Mouse (Mus musculus): Measurements from ENCODE around the gene Gm38393. TPM values are rescaled to one million over a fixed set of nuclear protein-coding genes. Genes with fewer than 3 reads are reported as not detected.
A peak's percentile ranks its signal among the peaks of the same experiment; 100 is the strongest.

The Gm38393 gene
- total RNA-seq (2021) = 10 to 100 TPM; 10.3 to 10.5 TPM

DNA sequence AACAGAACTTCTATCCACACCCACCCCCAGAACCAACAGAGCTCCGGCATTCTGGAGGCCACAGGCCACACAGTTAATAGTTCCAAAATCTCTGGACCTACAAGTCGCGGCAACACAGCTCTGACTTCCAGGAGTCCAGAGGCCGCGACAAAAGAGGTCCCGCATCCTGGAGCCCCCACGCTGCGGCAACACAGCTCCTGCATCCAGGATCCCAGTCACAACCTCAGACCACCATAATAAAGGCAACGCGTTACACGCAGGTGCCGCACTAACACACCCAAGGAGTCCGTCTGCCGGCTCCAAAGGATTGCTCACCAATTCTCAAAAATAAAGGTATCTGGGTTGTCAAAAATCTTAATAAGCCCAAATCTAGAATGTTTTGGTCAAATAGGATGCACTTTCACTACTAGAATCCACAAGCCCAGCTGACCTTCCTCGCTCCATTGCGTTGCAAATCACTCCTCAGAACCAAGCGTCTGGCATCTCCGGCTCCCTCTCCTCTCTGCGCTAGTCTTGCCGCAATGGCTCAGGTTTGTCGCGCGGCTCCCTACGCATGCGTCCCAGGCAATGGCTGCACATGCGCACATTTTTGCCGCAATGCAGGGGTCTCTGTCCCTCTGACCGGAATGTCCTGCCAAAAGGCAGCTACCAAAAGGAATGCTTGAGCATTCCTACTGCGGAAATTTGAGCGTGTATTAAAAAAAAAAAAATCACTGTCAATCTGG, at the start of gene Gm38393, which contains the start of gene Snurf:
Gm38393 (minus strand) TSS at position 459 of the 725 bp plus-strand sequence.
Snurf (minus strand) TSS at position 444 of the 725 bp plus-strand sequence.
- DNase-seq = peak; percentile 79

DNA sequence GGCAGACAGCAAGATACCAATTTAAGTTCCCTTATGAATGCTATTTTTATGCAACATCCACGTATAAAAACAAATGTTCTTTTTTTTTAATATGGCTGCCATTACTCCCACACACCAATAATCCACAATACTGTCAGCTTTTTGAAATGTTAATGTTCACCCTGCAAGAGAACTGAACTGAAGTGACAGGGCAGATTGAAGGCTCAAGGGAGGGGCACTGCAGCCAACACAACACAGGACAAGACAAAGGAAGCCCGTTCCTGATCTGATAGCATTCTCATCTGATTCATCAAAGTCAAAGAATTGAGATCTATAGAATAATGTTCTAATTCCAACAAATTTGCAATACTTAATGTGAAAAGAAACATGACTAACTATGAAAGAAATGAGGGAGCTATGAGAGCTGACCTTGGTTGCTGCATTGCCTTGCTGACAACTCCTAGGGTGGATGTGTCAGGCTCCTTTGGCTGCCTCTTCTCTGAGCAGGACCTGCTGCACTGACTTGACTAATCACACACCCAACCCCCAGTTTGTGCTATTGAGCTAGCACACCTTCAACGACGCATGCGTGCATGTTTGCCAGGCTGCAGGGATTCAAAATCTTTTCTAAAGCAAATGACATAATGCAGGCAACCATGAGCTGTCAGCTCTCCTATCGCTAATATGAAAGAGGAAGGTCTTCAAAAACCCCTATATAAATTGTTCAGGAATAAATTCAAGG, 42.8 kb upstream of the Gm38393 start:
- DNase-seq = peak; percentile 25

DNA sequence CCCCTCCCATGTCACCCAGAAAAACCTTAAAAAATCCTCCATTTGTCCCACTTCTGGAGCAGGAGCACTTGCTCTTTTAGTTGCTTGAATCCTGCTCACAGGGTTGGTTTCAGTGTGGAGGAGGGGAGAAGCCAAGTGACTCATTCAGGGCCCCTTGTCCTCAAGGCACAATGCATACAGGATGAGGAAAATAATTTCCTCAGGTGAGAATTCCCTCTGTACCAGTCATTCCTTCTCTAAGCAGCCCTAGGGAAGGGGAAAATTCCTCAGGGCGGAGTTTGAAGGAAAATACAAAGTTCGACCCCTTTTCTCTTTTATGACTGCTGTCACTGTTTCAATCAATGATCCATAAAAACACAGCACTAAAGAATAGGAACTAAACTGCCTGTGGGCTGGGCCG, 8.3 kb upstream of the Gm38393 start:
- DNase-seq = no peak

DNA sequence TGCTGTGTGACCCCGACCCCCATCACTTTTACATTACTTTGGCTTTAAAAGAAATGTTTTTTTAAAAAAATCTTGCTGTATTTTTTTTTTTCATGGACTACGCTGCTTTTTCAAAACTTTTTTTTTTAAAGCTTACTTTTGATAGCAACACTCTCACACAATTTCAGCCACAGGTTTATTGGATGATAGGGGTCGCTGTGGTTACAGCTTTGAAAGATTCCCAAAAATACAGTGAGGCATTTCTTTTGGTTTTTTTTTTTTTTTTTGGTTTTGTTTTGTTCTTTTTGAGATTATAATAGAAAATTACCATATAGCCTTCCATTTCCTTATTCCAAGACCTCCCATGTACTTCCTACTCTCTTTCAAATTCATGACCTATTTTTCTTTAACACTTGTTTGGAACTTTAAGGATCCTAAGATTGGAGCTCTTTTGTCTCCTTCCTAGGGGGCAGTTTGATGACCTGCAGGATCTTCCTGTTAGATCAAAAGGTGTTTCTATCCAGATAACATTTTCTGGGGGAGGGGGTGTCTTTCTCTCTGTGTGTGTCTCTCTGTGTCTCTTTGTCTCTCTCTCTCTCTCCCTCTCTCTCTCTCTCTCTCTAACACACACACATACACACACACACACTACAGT, 3.0 kb upstream of the Gm38393 start:
- DNase-seq = no peak

DNA sequence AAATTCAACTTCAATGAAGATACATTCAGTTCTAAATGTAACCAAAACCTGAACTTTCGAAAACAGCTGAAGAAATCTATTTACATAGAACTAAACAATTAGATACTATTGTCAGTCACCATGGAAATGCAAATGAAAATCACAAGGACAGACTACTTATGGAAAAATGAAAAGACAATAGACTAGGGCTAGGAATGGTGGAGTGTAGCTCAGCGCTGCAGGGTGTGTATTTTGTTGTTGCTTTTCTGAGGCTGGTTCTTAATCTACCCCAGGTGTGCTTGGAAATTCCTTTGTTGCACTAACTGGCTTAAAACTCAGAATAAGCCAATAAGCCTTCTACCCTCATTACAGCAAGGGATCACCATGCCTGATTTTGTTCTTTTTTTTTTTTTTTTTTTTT, 1.4 kb upstream of the Gm38393 start:
- no peak for DNase-seq

DNA sequence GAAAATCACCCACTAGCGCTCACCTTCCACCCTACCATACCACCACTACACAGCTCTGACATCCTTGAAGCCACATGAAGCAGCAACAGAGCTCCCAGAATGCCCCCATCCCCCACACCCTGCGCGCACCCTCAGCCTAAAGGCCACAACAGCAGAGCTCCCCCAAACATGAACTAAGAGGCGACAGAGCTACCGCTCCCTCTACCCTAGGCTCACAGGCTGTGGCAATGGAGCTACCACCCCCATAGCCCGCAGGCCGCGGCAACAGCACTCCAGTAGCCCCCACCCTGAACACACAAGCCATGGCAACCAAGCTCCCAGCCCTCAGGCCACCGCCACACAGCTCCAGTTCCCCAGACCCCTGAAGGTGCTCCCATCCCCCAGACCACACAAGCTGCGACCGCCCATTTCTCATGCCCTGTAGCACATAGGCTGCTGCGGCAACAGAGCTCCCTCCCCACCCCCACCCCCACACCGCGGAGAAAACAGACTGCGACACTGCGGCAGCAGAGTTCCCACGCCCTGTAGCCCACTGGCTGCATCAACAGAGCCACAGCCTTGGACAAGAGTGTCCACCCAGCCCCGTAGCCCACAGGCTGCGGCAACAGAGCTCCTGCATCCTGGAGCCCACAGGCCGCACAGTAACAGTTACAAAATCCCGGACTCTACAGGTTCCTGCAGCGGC, 801 bp downstream of the Gm38393 start:
- peak; percentile 32 for DNase-seq

DNA sequence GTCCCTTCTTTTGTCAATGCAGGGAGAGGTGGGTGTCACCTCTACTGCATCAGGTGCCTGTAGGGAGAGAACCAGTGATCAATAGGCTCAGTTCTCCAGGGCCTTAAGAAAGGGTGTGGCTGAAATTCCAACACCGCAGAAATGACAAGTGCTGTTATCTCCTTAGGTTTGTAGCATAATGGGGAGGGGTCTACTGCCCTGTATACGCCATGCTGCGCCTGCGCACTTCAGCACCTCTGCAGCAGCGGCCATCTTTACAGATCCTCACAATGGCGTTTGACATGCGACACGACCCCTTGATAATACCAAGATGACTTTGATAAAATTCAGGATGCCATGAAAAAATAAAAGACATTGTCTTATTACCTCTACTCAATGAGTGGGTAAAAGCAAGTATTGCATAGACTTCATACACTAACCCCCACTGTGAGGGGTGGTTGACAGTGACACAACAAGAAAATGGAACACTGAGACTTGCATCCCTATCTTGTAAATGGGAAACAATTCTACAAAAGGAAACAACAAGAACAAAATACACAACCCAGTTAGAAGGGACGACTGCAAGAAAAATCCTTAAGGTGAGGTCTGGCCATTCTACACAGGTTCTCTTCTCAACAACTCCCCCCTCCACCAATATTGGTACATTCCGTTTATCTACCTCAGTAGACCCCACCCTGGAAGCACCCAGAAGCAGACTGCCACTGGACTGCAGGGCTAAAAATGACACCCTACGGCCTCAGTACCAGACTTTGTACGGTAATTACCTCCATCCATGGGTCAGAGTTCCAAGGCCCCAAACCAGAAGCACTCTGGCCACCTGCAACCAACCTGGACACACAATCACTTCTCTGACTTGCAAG, 1.6 kb downstream of the Gm38393 start:
- DNase-seq = peak; percentile 4

DNA sequence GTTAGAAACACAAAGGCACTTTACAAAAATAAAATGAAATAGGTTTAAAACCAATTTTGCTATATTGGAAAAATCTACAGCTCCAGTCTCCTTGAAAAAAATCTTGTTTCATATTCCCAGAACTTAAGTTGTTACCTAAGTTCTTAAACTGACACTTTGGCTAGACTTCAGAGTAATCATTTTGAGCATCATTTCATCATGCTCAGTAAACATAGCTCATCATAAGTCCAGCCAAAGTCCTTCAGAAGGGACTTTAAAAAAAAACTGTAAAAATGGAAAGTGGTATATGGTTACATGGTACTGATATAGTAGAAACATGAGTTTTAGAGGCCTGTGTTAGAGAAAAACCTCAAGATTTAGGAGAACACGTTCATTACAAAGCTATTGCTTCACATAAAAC, 26.2 kb downstream of the Gm38393 start:
- no peak for DNase-seq

Other genes starting within 250 kb of the Gm38393 start
- gene Snurf, start within 50 bp of the Gm38393 start, total RNA-seq (2021) = 100 to 1,000 TPM; 246 to 273 TPM
- gene Snrpn, start 135.2 kb upstream of the Gm38393 start, total RNA-seq (2021) = 10 to 100 TPM; 86.5 to 97.4 TPM